ENCODE assay signal across 7 mouse cellular contexts in the genomic region with DNA sequence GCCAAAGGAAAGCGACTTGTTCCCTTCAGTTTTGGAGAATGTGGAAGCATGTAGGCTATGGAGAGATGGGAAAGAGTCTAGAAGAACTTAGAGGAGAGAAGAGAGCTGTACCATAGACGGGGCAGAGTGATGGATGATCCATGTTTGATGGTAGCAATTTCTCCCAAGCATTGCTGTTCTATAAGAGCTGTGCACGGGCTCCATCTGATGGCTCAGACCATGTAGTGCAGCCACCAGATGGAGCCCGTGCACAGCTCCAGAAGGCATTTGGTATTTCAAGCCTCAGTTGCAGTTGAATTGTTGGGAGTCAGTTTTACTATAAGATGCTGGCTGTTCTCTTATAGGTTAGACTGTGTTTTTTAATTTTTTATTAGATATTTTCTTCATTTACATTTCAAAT. TPM values are rescaled to one million over a fixed set of nuclear protein-coding genes. Genes with fewer than 3 reads are reported as not detected.
DNase-seq lines count a peak whose midpoint lies in the region; ATAC-seq and TF ChIP-seq lines count a peak whose summit lies in the region.

No protein-coding gene starts in this region.

- H3K27me3 ChIP-seq in forebrain, embryonic 11.5 days (ENCODE audit: control insufficient read depth, insufficient read depth, low read length), result no peaks in the 10 kb centered on the region
- H3K27me3 ChIP-seq in limb, embryonic 14.5 days (ENCODE audit: control insufficient read depth, insufficient read depth, low read length), result no peaks in the 10 kb centered on the region
- no peaks in the 10 kb centered on the region for H3K27me3 ChIP-seq in neural tube, embryonic 13.5 days

- WGBS in forebrain, embryonic 11.5 days, result 28% methylated on average over 4 of the region's 4 CpGs
- WGBS in limb, embryonic 14.5 days, result 19% methylated on average over 4 of the region's 4 CpGs
- WGBS in neural tube, embryonic 13.5 days, result 20% methylated on average over 4 of the region's 4 CpGs

- no peak overlapping the region for H3K9ac ChIP-seq in forebrain, embryonic 11.5 days (ENCODE audit: low read length)
- H3K9ac ChIP-seq in limb, embryonic 14.5 days (ENCODE audit: low read depth, low read length, severe bottlenecking), result no peak overlapping the region
- H3K9ac ChIP-seq in neural tube, embryonic 13.5 days, result no peak overlapping the region

- H3K36me3 ChIP-seq in forebrain, embryonic 11.5 days (ENCODE audit: control insufficient read depth, insufficient read depth, low read length), result no peaks in the 10 kb centered on the region
- peaks cover 23% of the 10 kb centered on the region for H3K36me3 ChIP-seq in limb, embryonic 14.5 days (ENCODE audit: control insufficient read depth, insufficient read depth, low read length)
- H3K36me3 ChIP-seq in neural tube, embryonic 13.5 days, result 0 out of 2 replicates have a peak, but pooled peaks cover 5% of the 10 kb centered on the region

- H3K27ac ChIP-seq in forebrain, embryonic 11.5 days (ENCODE audit: low read depth, low read length), result no peak overlapping the region
- H3K27ac ChIP-seq in limb, embryonic 14.5 days (replicated peaks; ENCODE audit: low read depth, low read length), result no peak overlapping the region
- H3K27ac ChIP-seq in neural tube, embryonic 13.5 days (replicated peaks), result no peak overlapping the region

- no peak for ATAC-seq in forebrain, embryonic 11.5 days (replicated peaks; ENCODE audit: low FRiP score)
- peak; percentile 37; the same call in 1 of the 2 replicates for ATAC-seq in limb, embryonic 14.5 days (ENCODE audit: low FRiP score, low read depth)
- peak; percentile 75 for ATAC-seq in neural tube, embryonic 13.5 days (ENCODE audit: low read depth)

- TF ChIP-seq POLR2A in limb, embryonic 14.5 days (IDR thresholded peaks at IDR 0.05; ENCODE audit: borderline replicate concordance, extremely low read depth, insufficient read depth, insufficient read length), result no peak

- H3K4me2 ChIP-seq in forebrain, embryonic 11.5 days (ENCODE audit: low read depth, low read length, severe bottlenecking), result no peak overlapping the region
- no peak overlapping the region for H3K4me2 ChIP-seq in limb, embryonic 14.5 days (replicated peaks; ENCODE audit: low read depth, low read length, severe bottlenecking)
- no peak overlapping the region for H3K4me2 ChIP-seq in neural tube, embryonic 13.5 days

- no peak overlapping the region for H3K4me3 ChIP-seq in forebrain, embryonic 11.5 days (ENCODE audit: low read depth, low read length)
- H3K4me3 ChIP-seq in limb, embryonic 14.5 days (replicated peaks; ENCODE audit: low read length), result no peak overlapping the region
- H3K4me3 ChIP-seq in neural tube, embryonic 13.5 days, result no peak overlapping the region

- DNase-seq in urinary bladder, postnatal 36 days (ENCODE audit: low spot score in 2 of 2), result peak; percentile 48 to 49
- DNase-seq in urinary bladder, postnatal 4 days (ENCODE audit: low spot score in 2 of 2), result no peak
- peak; percentile 35 for DNase-seq in c-Kit-negative CD71-positive TER-119-positive erythroid progenitor cells, embryonic 14.5 days (ENCODE audit: low read depth, low spot score)
- DNase-seq in forebrain, embryonic 11.5 days (ENCODE audit: low spot score), result peak; percentile 60
- DNase-seq in induced T-regulatory cell, adult 2 months (ENCODE audit: low read depth), result peak; percentile 64
- DNase-seq in limb, embryonic 14.5 days (ENCODE audit: low spot score), result peak; percentile 80

- no peaks in the 10 kb centered on the region for H3K9me3 ChIP-seq in forebrain, embryonic 11.5 days (ENCODE audit: control insufficient read depth, low read length)
- no peaks in the 10 kb centered on the region for H3K9me3 ChIP-seq in limb, embryonic 14.5 days (ENCODE audit: control insufficient read depth, low read length)
- H3K9me3 ChIP-seq in neural tube, embryonic 13.5 days, result no peaks in the 10 kb centered on the region

- no peaks in the 10 kb centered on the region for H3K4me1 ChIP-seq in forebrain, embryonic 11.5 days (replicated peaks; ENCODE audit: control insufficient read depth, insufficient read depth, low read length)
- H3K4me1 ChIP-seq in limb, embryonic 14.5 days (ENCODE audit: control insufficient read depth, insufficient read depth, low read length), result 0 out of 2 replicates have a peak, but pooled peaks cover 1% of the 10 kb centered on the region
- no peaks in the 10 kb centered on the region for H3K4me1 ChIP-seq in neural tube, embryonic 13.5 days (replicated peaks)

RNA-seq across cellular contexts. Expression of a gene that starts 56.9 kb away (rescaled TPM):
- 119 and 121 TPM in 2 replicates for polyA plus RNA-seq in forebrain, embryonic 11.5 days (2014; fragmentation: Nextera tagmentation; extraction: Ambion mirVana)
- polyA plus RNA-seq in limb, embryonic 14.5 days (2012; rRNA removed), result 20.1 and 21.8 TPM in 2 replicates
- 112 and 119 TPM in 2 replicates for polyA plus RNA-seq in limb, embryonic 14.5 days (2014; fragmentation: Nextera tagmentation; extraction: Ambion mirVana)
- polyA plus RNA-seq in neural tube, embryonic 13.5 days (2015; fragmentation: Nextera tagmentation; extraction: Ambion mirVana), result 70.9 and 77.6 TPM in 2 replicates

Comparison
In these comparisons a context has a peak if more than half of its experiments do, and no peak if none do; other contexts are left out.
1. DNase-seq: peak in urinary bladder, postnatal 36 days (2 of 2), c-Kit-negative CD71-positive TER-119-positive erythroid progenitor cells, embryonic 14.5 days (single experiment), forebrain, embryonic 11.5 days (single experiment), induced T-regulatory cell, adult 2 months (single experiment) and limb, embryonic 14.5 days (single experiment); none in urinary bladder, postnatal 4 days (0 of 2).